Mouse (Mus musculus) liver, embryonic 14.5 days (tissue): ENCODE data around the gene Osbp2. TPM values are rescaled to one million over a fixed set of nuclear protein-coding genes. Genes with fewer than 3 reads are reported as not detected.

ENCODE experiments used
- ATAC-seq: fragments of 200-750 bp; cut with Nextera tagmentation; 2 replicates; pipeline ENCODE4 v1.8.0; 2017; ENCODE audit warnings: moderate number of reproducible peaks, mild to moderate bottlenecking, moderate library complexity; ENCODE audit not compliant: insufficient read depth
- DNase-seq, 3 experiments: peaks; one replicate each; pipeline ENCODE4 v3.0.0-alpha.2; 2012 to 2013; ENCODE audit warnings: low read depth in 3 of 3, low spot score in 3 of 3
- H3K27ac ChIP-seq: fragments of 300-500 bp; sonication (generic); 2 replicates; pipeline ENCODE4 v1.5.1; 2014; ENCODE audit warnings: moderate library complexity, mild to moderate bottlenecking, control low read depth, inconsistent platforms
- H3K27me3 ChIP-seq: fragments of 300-500 bp; sonication (generic); 2 replicates; pipeline ENCODE4 v1.6.1; 2014; ENCODE audit warnings: mild to moderate bottlenecking, low read length, moderate library complexity; ENCODE audit not compliant: control insufficient read depth, insufficient read depth
- H3K36me3 ChIP-seq: fragments of 300-500 bp; sonication (generic); replicated peaks from 2 replicates; pipeline ENCODE4 v1.6.1; 2014; ENCODE audit warnings: low read depth; ENCODE audit not compliant: control insufficient read depth, insufficient read depth
- H3K4me1 ChIP-seq, 2 experiments: fragments of 200-500 bp in 1 of 2; fragments of 300-500 bp in 1 of 2; sonication (generic) in 1 of 2; replicated peaks; 2 replicates each; pipeline ENCODE4 v1.6.1; 2012 to 2014; ENCODE audit warnings: antibody characterized with exemption in 1 of 2, inconsistent platforms in 1 of 2, low read length in 1 of 2; ENCODE audit not compliant: control insufficient read depth in 2 of 2, insufficient read depth in 2 of 2
- H3K4me2 ChIP-seq: fragments of 300-500 bp; sonication (generic); 2 replicates; pipeline ENCODE4 v1.6.1; 2014; ENCODE audit warnings: low read depth, mild to moderate bottlenecking, control low read depth, moderate library complexity
- H3K4me3 ChIP-seq, 2 experiments: fragments of 200-500 bp in 1 of 2; fragments of 300-500 bp in 1 of 2; sonication (generic) in 1 of 2; 2 replicates each; pipeline ENCODE4 v1.5.1; 2012 to 2014; ENCODE audit warnings: low read depth in 2 of 2, low read length in 2 of 2, mild to moderate bottlenecking in 2 of 2, control low read depth in 1 of 2, inconsistent platforms in 1 of 2, moderate library complexity in 1 of 2; ENCODE audit not compliant: insufficient read depth in 1 of 2
- H3K9ac ChIP-seq: fragments of 300-500 bp; sonication (generic); replicated peaks from 2 replicates; pipeline ENCODE4 v1.6.1; 2014; ENCODE audit warnings: mild to moderate bottlenecking, control low read depth, moderate library complexity
- H3K9me3 ChIP-seq: fragments of 300-500 bp; sonication (generic); 2 replicates; pipeline ENCODE4 v1.6.1; 2016; ENCODE audit warnings: low read length, mixed read lengths; ENCODE audit not compliant: control insufficient read depth
- CTCF ChIP-seq: IDR thresholded peaks from 2 replicates; pipeline ENCODE4 v1.5.1; 2016; ENCODE audit warnings: antibody characterized with exemption, low read depth, control low read depth
- EP300 ChIP-seq: IDR thresholded peaks from 2 replicates; pipeline ENCODE4 v1.6.1; 2016; ENCODE audit warnings: antibody characterized with exemption, low read depth
- WGBS: fragments of 180-500 bp; shearing (Covaris S2); extraction: QIAGEN DNeasy Blood & Tissue Kit; methylation state at CpG from one replicate; pipeline ENCODE4 v1.1.7; 2014; ENCODE audit not compliant: insufficient replicate concordance; 5-methylcytosine and 5-hydroxymethylcytosine counted together
- polyA plus RNA-seq, 2 experiments: library from polyadenylated mRNA; depleted of rRNA in 1 of 2; stranded (reverse) in 1 of 2; unstranded in 1 of 2; fragments of >200 nt; fragmentation: Nextera tagmentation in 1 of 2; extraction: Ambion mirVana in 1 of 2; gene quantifications; 2 replicates each; pipeline versions ENCODE4 v1.2.1 to v1.2.3; 2012 to 2014

The Osbp2 gene
- polyA plus RNA-seq, 2 experiments: 0.03 to 0.18 TPM

GRCm38 (mm10) chr11:3723910-3724309 is 139.8 kb downstream of the Osbp2 start:
- WGBS: 44% methylated on average over 4 of the region's 4 CpGs
- H3K9ac ChIP-seq: no peak overlapping the region
- no peaks in the 10 kb centered on the region for H3K36me3 ChIP-seq
- no peak for DNase-seq
- H3K4me1 ChIP-seq: no peaks in the 10 kb centered on the region
- H3K9me3 ChIP-seq: no peaks in the 10 kb centered on the region
- H3K4me2 ChIP-seq: no peak overlapping the region
- no peak overlapping the region for H3K4me3 ChIP-seq
- no peaks in the 10 kb centered on the region for H3K27me3 ChIP-seq
- ATAC-seq: no peak
- H3K27ac ChIP-seq: no peak overlapping the region
- TF ChIP-seq EP300 (no peak), CTCF (no peak)

- no peaks in the 10 kb centered on the region for H3K4me1 ChIP-seq
- no peak overlapping the region for H3K9ac ChIP-seq
- no peak for DNase-seq
- no peaks in the 10 kb centered on the region for H3K36me3 ChIP-seq
- no peaks in the 10 kb centered on the region for H3K9me3 ChIP-seq
- no peaks in the 10 kb centered on the region for H3K27me3 ChIP-seq
- 38% methylated on average over 3 of the region's 3 CpGs for WGBS
- no peak overlapping the region for H3K4me2 ChIP-seq
- TF ChIP-seq CTCF (no peak), EP300 (no peak)
- no peak overlapping the region for H3K4me3 ChIP-seq
- ATAC-seq: no peak
- no peak overlapping the region for H3K27ac ChIP-seq
Observed at GRCm38 (mm10) chr11:3722861-3723260, 140.8 kb downstream of the Osbp2 start.

- no peak for ATAC-seq
- no peak overlapping the region for H3K9ac ChIP-seq
Observed at GRCm38 (mm10) chr11:3722036-3722435, 141.7 kb downstream of the Osbp2 start.

GRCm38 (mm10) chr11:3716662-3717061 is 147.0 kb downstream of the Osbp2 start:
- Histone ChIP-seq H3K36me3 (no peaks in the 10 kb centered on the region), H3K9me3 (no peaks in the 10 kb centered on the region), H3K9ac (no peak overlapping the region), H3K4me3 (no peak overlapping the region), H3K27ac (no peak overlapping the region), H3K27me3 (no peaks in the 10 kb centered on the region), H3K4me1 (no peaks in the 10 kb centered on the region), H3K4me2 (no peak overlapping the region)
- ATAC-seq (no peak), DNase-seq (no peak)
- TF ChIP-seq CTCF (no peak), EP300 (no peak)
- WGBS: 71% methylated on average over 6 of the region's 6 CpGs

More at GRCm38 (mm10) chr11:3722036-3722435, 141.7 kb downstream of the Osbp2 start:
- 52% methylated on average over 3 of the region's 3 CpGs for WGBS
- no peak overlapping the region for H3K4me2 ChIP-seq
- H3K4me1 ChIP-seq: no peaks in the 10 kb centered on the region
- no peak overlapping the region for H3K4me3 ChIP-seq
- H3K27me3 ChIP-seq: no peaks in the 10 kb centered on the region
- no peak for DNase-seq
- no peak overlapping the region for H3K27ac ChIP-seq
- TF ChIP-seq CTCF (no peak), EP300 (no peak)
- no peaks in the 10 kb centered on the region for H3K9me3 ChIP-seq
- no peaks in the 10 kb centered on the region for H3K36me3 ChIP-seq

GRCm38 (mm10) chr11:3714486-3714885 is 149.2 kb downstream of the Osbp2 start:
- Histone ChIP-seq H3K9ac (no peak overlapping the region), H3K4me3 (no peak overlapping the region), H3K27ac (no peak overlapping the region), H3K27me3 (no peaks in the 10 kb centered on the region), H3K4me1 (no peaks in the 10 kb centered on the region), H3K36me3 (no peaks in the 10 kb centered on the region), H3K9me3 (no peaks in the 10 kb centered on the region), H3K4me2 (no peak overlapping the region)
- TF ChIP-seq EP300 (no peak), CTCF (peak; percentile 93)
- ATAC-seq: no peak
- 20% methylated on average over 15 of the region's 15 CpGs for WGBS
- peak in 2 of 3 experiments; percentile 4 to 20 for DNase-seq
